Mouse (Mus musculus): Measurements from ENCODE around the gene Sspo.

Gene Sspo

GRCm38 (mm10) chr6:48447929-48448328 is at the start of gene Sspo:
Gene Sspo, plus strand, starts transcription at chr6:48448229.
- no peak for DNase-seq (ENCODE audit: low spot score)

- no peak for DNase-seq (ENCODE audit: low spot score)
Measured at GRCm38 (mm10) chr6:48399906-48400305, 48.1 kb upstream of the Sspo start.

- no peak for DNase-seq (ENCODE audit: low spot score)
Measured at GRCm38 (mm10) chr6:48404071-48404470, 44.0 kb upstream of the Sspo start.

- no peak for DNase-seq (ENCODE audit: low spot score)
Measured at GRCm38 (mm10) chr6:48409726-48410343, 38.2 kb upstream of the Sspo start.

- no peak for DNase-seq (ENCODE audit: low spot score)
Measured at GRCm38 (mm10) chr6:48410551-48410950, 37.5 kb upstream of the Sspo start.

- no peak for DNase-seq (ENCODE audit: low spot score)
Measured at GRCm38 (mm10) chr6:48411193-48412092, 36.6 kb upstream of the Sspo start.

- no peak for DNase-seq (ENCODE audit: low spot score)
Measured at GRCm38 (mm10) chr6:48412147-48412546, 35.9 kb upstream of the Sspo start.

GRCm38 (mm10) chr6:48412662-48413061 is 35.4 kb upstream of the Sspo start:
- no peak for DNase-seq (ENCODE audit: low spot score)

- no peak for DNase-seq (ENCODE audit: low spot score)
Measured at GRCm38 (mm10) chr6:48413081-48413480, 34.9 kb upstream of the Sspo start.

- DNase-seq (ENCODE audit: low spot score) = no peak
Measured at GRCm38 (mm10) chr6:48414886-48415285, 33.1 kb upstream of the Sspo start.

GRCm38 (mm10) chr6:48415636-48416035 is 32.4 kb upstream of the Sspo start:
- DNase-seq (ENCODE audit: low spot score) = no peak

- DNase-seq (ENCODE audit: low spot score) = no peak
Measured at GRCm38 (mm10) chr6:48416486-48416885, 31.5 kb upstream of the Sspo start.

GRCm38 (mm10) chr6:48420647-48421046 is 27.4 kb upstream of the Sspo start:
- DNase-seq (ENCODE audit: low spot score) = no peak

- DNase-seq (ENCODE audit: low spot score) = no peak
Measured at GRCm38 (mm10) chr6:48423336-48423735, 24.7 kb upstream of the Sspo start.

GRCm38 (mm10) chr6:48424074-48424473 is 24.0 kb upstream of the Sspo start:
- DNase-seq (ENCODE audit: low spot score) = no peak

GRCm38 (mm10) chr6:48426956-48427355 is 21.1 kb upstream of the Sspo start:
- no peak for DNase-seq (ENCODE audit: low spot score)

- no peak for DNase-seq (ENCODE audit: low spot score)
Measured at GRCm38 (mm10) chr6:48428769-48429557, 19.1 kb upstream of the Sspo start.

GRCm38 (mm10) chr6:48430748-48431147 is 17.3 kb upstream of the Sspo start:
- no peak for DNase-seq (ENCODE audit: low spot score)

- DNase-seq (ENCODE audit: low spot score) = no peak
Measured at GRCm38 (mm10) chr6:48432893-48433816, 14.9 kb upstream of the Sspo start.

GRCm38 (mm10) chr6:48434651-48435050 is 13.4 kb upstream of the Sspo start:
- no peak for DNase-seq (ENCODE audit: low spot score)

GRCm38 (mm10) chr6:48435111-48435510 is 12.9 kb upstream of the Sspo start:
- DNase-seq (ENCODE audit: low spot score) = no peak

Measured in spleen, adult 12 weeks (tissue).